ENCODE assay signal across 16 mouse cellular contexts in genomic region chr14:73449901-73450495, GRCm38 (mm10). TPM values are rescaled to one million over a fixed set of nuclear protein-coding genes. Genes with fewer than 3 reads are reported as not detected.
DNase-seq lines count a peak whose midpoint lies in the region; ATAC-seq and TF ChIP-seq lines count a peak whose summit lies in the region.
"Had no signal": no experiment of that assay in that cellular context is flagged by ENCODE, and none has a peak within 500 bp of the region (broad histone marks: within the 10 kb centered on the region; RNA-seq: fewer than 3 reads in every experiment).

No protein-coding gene starts in this region.

- peaks cover 8% of the 10 kb centered on the region; the same call in 1 of the 2 replicates for H3K4me1 ChIP-seq in heart, embryonic 10.5 days
- H3K4me1 ChIP-seq: heart, embryonic 13.5 days; midbrain, embryonic 12.5 days; neural tube, embryonic 15.5 days had no signal

- H3K9me3 ChIP-seq in heart, embryonic 10.5 days: no peaks in the 10 kb centered on the region
- H3K9me3 ChIP-seq: heart, embryonic 13.5 days; liver, embryonic 13.5 days; midbrain, embryonic 12.5 days; neural tube, embryonic 15.5 days; stomach, embryonic 15.5 days had no signal

- intact Hi-C loops in gastrocnemius, adult 2 months (cut with DNase I): no loop called here
- intact Hi-C loops in gastrocnemius, postnatal 14 days (cut with DNase I; ENCODE audit: low total_unique reads): no loop called here

- H3K27me3 ChIP-seq in heart, embryonic 10.5 days (ENCODE audit: insufficient read depth, poor library complexity, severe bottlenecking): no peaks in the 10 kb centered on the region
- H3K27me3 ChIP-seq: heart, embryonic 13.5 days; liver, embryonic 13.5 days; midbrain, embryonic 12.5 days; Patski; stomach, embryonic 15.5 days had no signal

- no peak for ATAC-seq in activated CD4-positive, CD25-positive, alpha-beta regulatory T cell, adult 4 months
- ATAC-seq: Patski had no signal

- no peak for DNase-seq in gastrocnemius, adult 2 months
- DNase-seq in gastrocnemius, adult 18-20 months (ENCODE audit: low spot score): no peak
- DNase-seq in MN1 (ENCODE audit: low spot score): peak; percentile 32
- DNase-seq in fibroblast of lung, adult 2 months (ENCODE audit: low read depth): peak; percentile 91
- peak; percentile 8 for DNase-seq in lung, postnatal 14 days
- no peak for DNase-seq in heart, embryonic 10.5 days (ENCODE audit: low spot score)
- no peak for DNase-seq in gastrocnemius, postnatal 14 days
- DNase-seq: cerebellum, postnatal 25 days; liver, embryonic 13.5 days had no signal

- WGBS in heart, embryonic 10.5 days: 60% methylated on average over 6 of the region's 6 CpGs

- no peak overlapping the region for H3K4me3 ChIP-seq in gastrocnemius, adult 2 months
- H3K4me3 ChIP-seq in heart, embryonic 10.5 days: no peak overlapping the region
- H3K4me3 ChIP-seq: heart, embryonic 13.5 days; liver, embryonic 13.5 days; midbrain, embryonic 12.5 days; neural tube, embryonic 15.5 days; stomach, embryonic 15.5 days had no signal

- TF ChIP-seq CTCF in gastrocnemius, adult 2 months (IDR thresholded peaks at IDR 0.05): no peak

- peak overlapping the region; percentile 58; the same call in 1 of the 2 replicates for H3K27ac ChIP-seq in gastrocnemius, adult 2 months
- no peak overlapping the region for H3K27ac ChIP-seq in heart, embryonic 10.5 days
- H3K27ac ChIP-seq: heart, embryonic 13.5 days; hindbrain, embryonic 14.5 days; liver, embryonic 13.5 days; midbrain, embryonic 12.5 days; neural tube, embryonic 15.5 days; stomach, embryonic 15.5 days had no signal

- no peaks in the 10 kb centered on the region for H3K36me3 ChIP-seq in heart, embryonic 10.5 days
- H3K36me3 ChIP-seq: heart, embryonic 13.5 days; liver, embryonic 13.5 days; midbrain, embryonic 12.5 days; neural tube, embryonic 15.5 days; stomach, embryonic 15.5 days had no signal

RNA-seq across cellular contexts. Expression of gene Med4, which starts 59.8 kb away (rescaled TPM):
- 10 to 100 TPM; 13.4 to 16.1 TPM for total RNA-seq in gastrocnemius, adult 2 months (2021)
- 10 to 100 TPM; 11.9 to 13.4 TPM for total RNA-seq in gastrocnemius, adult 18-20 months (2021)
- polyA plus RNA-seq in activated CD4-positive, CD25-positive, alpha-beta regulatory T cell, adult 4 months (2017; shearing (Covaris generic)): 10 to 100 TPM; 56.3 to 65.1 TPM
- polyA plus RNA-seq in heart, embryonic 10.5 days (2016; fragmentation: Nextera tagmentation; extraction: Ambion mirVana): 68.5 and 87.0 TPM in 2 replicates
- total RNA-seq in gastrocnemius, postnatal 14 days (2021): 10 to 100 TPM; 13.9 TPM

Comparison
In these comparisons a context has a peak if more than half of its experiments do, and no peak if none do; other contexts are left out.
1. DNase-seq: peak in MN1 (single experiment), fibroblast of lung, adult 2 months (single experiment) and lung, postnatal 14 days (single experiment); none in gastrocnemius, adult 2 months (single experiment), gastrocnemius, adult 18-20 months (single experiment), heart, embryonic 10.5 days (single experiment) and gastrocnemius, postnatal 14 days (single experiment).